In the genomic region with DNA sequence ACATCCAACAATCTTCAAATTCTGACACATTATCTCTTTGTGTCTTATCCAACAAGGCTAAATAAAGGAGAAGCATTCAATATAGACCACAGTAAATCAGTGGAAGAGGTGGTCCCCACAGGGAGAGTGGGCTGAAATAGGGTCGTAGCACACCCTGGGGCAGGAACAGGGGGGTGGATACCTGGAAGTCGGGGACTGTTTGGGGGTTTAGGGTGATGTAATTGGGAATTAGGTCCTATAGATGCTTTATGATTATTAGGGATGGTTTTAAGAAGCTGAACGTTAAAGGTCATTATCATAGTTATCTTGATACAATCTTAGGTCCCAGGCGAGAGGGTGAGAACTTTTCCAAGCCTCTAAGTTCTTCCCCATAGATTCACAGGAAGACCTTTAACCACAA, we compare ENCODE assay signal across 6 mouse cellular contexts.
DNase-seq lines count a peak whose midpoint lies in the region; ATAC-seq and TF ChIP-seq lines count a peak whose summit lies in the region.
"Not testable (repeated sequence)": the region's sequence is repeated elsewhere in the genome, so short reads cannot be mapped to it uniquely, and the experiment has no call there.

No protein-coding gene starts in this region.

- not testable (repeated sequence) for TF ChIP-seq CTCF in hindbrain, postnatal 0 days (IDR thresholded peaks at IDR 0.05; ENCODE audit: low read depth); lung, postnatal 0 days (IDR thresholded peaks at IDR 0.05); midbrain, postnatal 0 days (IDR thresholded peaks at IDR 0.05)

- not testable (repeated sequence) for H3K4me2 ChIP-seq in hindbrain, postnatal 0 days (ENCODE audit: low read depth, low read length); lung, postnatal 0 days (replicated peaks; ENCODE audit: low read depth, low read length); midbrain, postnatal 0 days (ENCODE audit: low read depth, low read length, poor library complexity, severe bottlenecking)

- not testable (repeated sequence) for H3K4me1 ChIP-seq in hindbrain, postnatal 0 days (ENCODE audit: insufficient read depth, low read length); lung, postnatal 0 days (ENCODE audit: insufficient read depth, low read depth, low read length); midbrain, postnatal 0 days (ENCODE audit: insufficient read depth, low read length)

- not testable (repeated sequence) for ATAC-seq in hindbrain, postnatal 0 days; lung, postnatal 0 days; midbrain, postnatal 0 days (ENCODE audit: low FRiP score)

- peak; percentile 5 for DNase-seq in MN1 (ENCODE audit: low spot score)
- peak; percentile 2 for DNase-seq in embryo, embryonic 10 days (ENCODE audit: low spot score)
- peak; percentile 90 for DNase-seq in heart, adult 11 months
- peak; percentile 1 for DNase-seq in hindbrain, postnatal 0 days (ENCODE audit: low spot score)
- DNase-seq in lung, postnatal 0 days (ENCODE audit: low spot score) = peak; percentile 3
- peak; percentile 0 for DNase-seq in midbrain, postnatal 0 days (ENCODE audit: low spot score)

- H3K27me3 ChIP-seq in hindbrain, postnatal 0 days (ENCODE audit: insufficient read depth, low read length); lung, postnatal 0 days (replicated peaks; ENCODE audit: insufficient read depth, low read length); midbrain, postnatal 0 days (ENCODE audit: insufficient read depth, low read length): not testable (repeated sequence)

- TF ChIP-seq EP300 in lung, postnatal 0 days (IDR thresholded peaks at IDR 0.05) = not testable (repeated sequence)

- H3K9ac ChIP-seq in hindbrain, postnatal 0 days (replicated peaks; ENCODE audit: low read length); lung, postnatal 0 days (replicated peaks; ENCODE audit: low read depth); midbrain, postnatal 0 days (replicated peaks; ENCODE audit: low read length, poor library complexity, severe bottlenecking): not testable (repeated sequence)

- H3K9me3 ChIP-seq in hindbrain, postnatal 0 days (ENCODE audit: low read length); lung, postnatal 0 days (ENCODE audit: low read length); midbrain, postnatal 0 days (ENCODE audit: low read length): not testable (repeated sequence)

- not testable (repeated sequence) for H3K36me3 ChIP-seq in hindbrain, postnatal 0 days (ENCODE audit: insufficient read depth, low read length); lung, postnatal 0 days (ENCODE audit: insufficient read depth, low read length); midbrain, postnatal 0 days (ENCODE audit: insufficient read depth, low read length)

- 88% methylated on average over 4 of the region's 4 CpGs for WGBS in hindbrain, postnatal 0 days
- WGBS in lung, postnatal 0 days = 80% methylated on average over 4 of the region's 4 CpGs
- 89% methylated on average over 4 of the region's 4 CpGs for WGBS in midbrain, postnatal 0 days

- not testable (repeated sequence) for H3K27ac ChIP-seq in hindbrain, postnatal 0 days; lung, postnatal 0 days (ENCODE audit: low read length); midbrain, postnatal 0 days (ENCODE audit: low read depth, low read length)

- not testable (repeated sequence) for H3K4me3 ChIP-seq in hindbrain, postnatal 0 days (ENCODE audit: low read length); lung, postnatal 0 days (ENCODE audit: low read depth, low read length); midbrain, postnatal 0 days (ENCODE audit: low read depth, low read length)

Comparison
In these comparisons a context has a peak if more than half of its experiments do, and no peak if none do; other contexts are left out.
1. DNase-seq: peak in every context shown above with its lines; median percentile 90 in heart, adult 11 months; 5 in MN1; 3 in lung, postnatal 0 days; 2 in embryo, embryonic 10 days; 1 in hindbrain, postnatal 0 days; 0 in midbrain, postnatal 0 days.